Mouse (Mus musculus) lung, embryonic 15.5 days (tissue): ENCODE measurements around the gene Gltpd2. TPM values are rescaled to one million over a fixed set of nuclear protein-coding genes. Genes with fewer than 3 reads are reported as not detected.
"Not testable (repeated sequence)": the region's sequence is repeated elsewhere in the genome, so short reads cannot be mapped to it uniquely, and the experiment has no call there.

ENCODE experiments used
- ATAC-seq: fragments of 200-750 bp; cut with Nextera tagmentation; 2 replicates; pipeline ENCODE4 v1.8.0; 2017; ENCODE audit warnings: moderate number of reproducible peaks, borderline replicate concordance; ENCODE audit not compliant: low FRiP score, low TSS enrichment; ENCODE audit errors: extremely low read depth
- H3K27ac ChIP-seq: fragments of 300-500 bp; sonication (generic); 2 replicates; pipeline ENCODE4 v1.5.1; 2015; ENCODE audit warnings: moderate library complexity, mild to moderate bottlenecking, inconsistent platforms
- H3K27me3 ChIP-seq: fragments of 300-500 bp; sonication (generic); 2 replicates; pipeline ENCODE4 v1.6.1; 2015; ENCODE audit warnings: inconsistent platforms
- H3K36me3 ChIP-seq: fragments of 300-500 bp; sonication (generic); 2 replicates; pipeline ENCODE4 v1.6.1; 2015; ENCODE audit warnings: inconsistent platforms
- H3K4me1 ChIP-seq: fragments of 300-500 bp; sonication (generic); 2 replicates; pipeline ENCODE4 v1.6.1; 2015; ENCODE audit warnings: inconsistent platforms
- H3K4me2 ChIP-seq: fragments of 300-500 bp; sonication (generic); 2 replicates; pipeline ENCODE4 v1.6.1; 2015; ENCODE audit warnings: inconsistent platforms, mild to moderate bottlenecking, moderate library complexity
- H3K4me3 ChIP-seq: fragments of 300-500 bp; sonication (generic); 2 replicates; pipeline ENCODE4 v1.5.1; 2015; ENCODE audit warnings: mild to moderate bottlenecking, inconsistent platforms
- H3K9ac ChIP-seq: fragments of 300-500 bp; sonication (generic); 2 replicates; pipeline ENCODE4 v1.6.1; 2015; ENCODE audit warnings: inconsistent platforms
- H3K9me3 ChIP-seq: fragments of 300-500 bp; sonication (generic); 2 replicates; pipeline ENCODE4 v1.6.1; 2016; ENCODE audit warnings: inconsistent platforms
- WGBS: fragments of 180-500 bp; shearing (Covaris S2); methylation state at CpG from one replicate; pipeline ENCODE4 v1.1.7; 2015; 5-methylcytosine and 5-hydroxymethylcytosine counted together
- polyA plus RNA-seq: library from polyadenylated mRNA; unstranded; fragments of >200 nt; fragmentation: Nextera tagmentation; extraction: Ambion mirVana; gene quantifications from 2 replicates; pipeline ENCODE4 v1.2.1, GENCODE M21; 2015

Gltpd2 gene
- polyA plus RNA-seq, 1 experiment from 2014 or later, result 0.62 TPM

GRCm38 (mm10) chr11:70520178-70520769 lies 1.3 kb downstream of the Gltpd2 start:
- H3K36me3 ChIP-seq, result no peaks in the 10 kb centered on the region
- ATAC-seq, result peak; percentile 67; the same call in 1 of the 2 replicates
- H3K27ac ChIP-seq, result peak overlapping the region; percentile 84
- H3K9me3 ChIP-seq, result no peaks in the 10 kb centered on the region
- WGBS, result 8% methylated on average over 41 of the region's 41 CpGs
- H3K27me3 ChIP-seq, result 0 out of 2 replicates have a peak, but pooled peaks cover 3% of the 10 kb centered on the region
- peak overlapping the region; percentile 45 for H3K4me3 ChIP-seq
- peaks cover 13% of the 10 kb centered on the region for H3K4me1 ChIP-seq
- peak overlapping the region; percentile 65 for H3K9ac ChIP-seq
- H3K4me2 ChIP-seq, result peak overlapping the region; percentile 76

- ATAC-seq, H3K27me3 ChIP-seq, H3K9ac ChIP-seq, H3K27ac ChIP-seq, H3K9me3 ChIP-seq, H3K4me2 ChIP-seq, H3K4me3 ChIP-seq: not testable (repeated sequence)
- Histone ChIP-seq H3K36me3 (peaks cover 24% of the 10 kb centered on the region), H3K4me1 (peaks cover 23% of the 10 kb centered on the region)
- 83% methylated on average over 8 of the region's 8 CpGs for WGBS
These were observed 4.5 kb downstream of the Gltpd2 start for GRCm38 (mm10) chr11:70523306-70523989.

GRCm38 (mm10) chr11:70524782-70525181 lies 5.8 kb downstream of the Gltpd2 start:
- Histone ChIP-seq H3K36me3 (peaks cover 29% of the 10 kb centered on the region), H3K4me2 (peak overlapping the region; percentile 56), H3K9me3 (no peaks in the 10 kb centered on the region), H3K27me3 (0 out of 2 replicates have a peak, but pooled peaks cover 3% of the 10 kb centered on the region), H3K27ac (no peak overlapping the region; the same call in 1 of the 2 replicates), H3K4me1 (peaks cover 20% of the 10 kb centered on the region), H3K9ac (peak overlapping the region; percentile 64; the same call in 1 of the 2 replicates), H3K4me3 (peak overlapping the region; percentile 72)
- WGBS, result 5% methylated on average over 8 of the region's 8 CpGs
- peak; percentile 13 for ATAC-seq

- under 1% methylated on average over 25 of the region's 26 CpGs for WGBS
- peaks cover 29% of the 10 kb centered on the region for H3K36me3 ChIP-seq
These were observed 6.2 kb downstream of the Gltpd2 start, which contains the start of gene Psmb6 for GRCm38 (mm10) chr11:70525184-70525678. TSS of gene Psmb6 (plus strand) at chr11:70525367.

GRCm38 (mm10) chr11:70525726-70526125 lies 6.7 kb downstream of the Gltpd2 start:
- Histone ChIP-seq H3K9ac (peak overlapping the region; percentile 64), H3K27ac (no peak overlapping the region), H3K4me3 (peak overlapping the region; percentile 72), H3K36me3 (peaks cover 29% of the 10 kb centered on the region), H3K27me3 (no peaks in the 10 kb centered on the region), H3K4me2 (peak overlapping the region; percentile 80), H3K9me3 (no peaks in the 10 kb centered on the region), H3K4me1 (peaks cover 14% of the 10 kb centered on the region)
- 1% methylated on average over 12 of the region's 12 CpGs for WGBS
- no peak for ATAC-seq

More at GRCm38 (mm10) chr11:70525184-70525678, 6.2 kb downstream of the Gltpd2 start, which contains the start of gene Psmb6:
- 0 out of 2 replicates have a peak, but pooled peaks cover under 1% of the 10 kb centered on the region for H3K27me3 ChIP-seq
- no peak within 1 kb of the TSS; the same call in 1 of the 2 replicates for H3K27ac ChIP-seq
- H3K4me1 ChIP-seq, result peaks cover 15% of the 10 kb centered on the region
- no peaks in the 10 kb centered on the region for H3K9me3 ChIP-seq
- H3K4me3 ChIP-seq, result peak within 1 kb of the TSS; percentile 72
- H3K9ac ChIP-seq, result peak within 1 kb of the TSS; percentile 64
- peak; percentile 92 for ATAC-seq
- peak within 1 kb of the TSS; percentile 80 for H3K4me2 ChIP-seq

- H3K27ac ChIP-seq, result no peak overlapping the region
- ATAC-seq, result no peak
- peak overlapping the region; percentile 72 for H3K4me3 ChIP-seq
- WGBS, result 86% methylated on average over 12 of the region's 12 CpGs
- peaks cover 29% of the 10 kb centered on the region for H3K36me3 ChIP-seq
- H3K27me3 ChIP-seq, result no peaks in the 10 kb centered on the region
- peak overlapping the region; percentile 80 for H3K4me2 ChIP-seq
- peaks cover 14% of the 10 kb centered on the region for H3K4me1 ChIP-seq
- H3K9ac ChIP-seq, result peak overlapping the region; percentile 64
- no peaks in the 10 kb centered on the region for H3K9me3 ChIP-seq
These were observed 7.2 kb downstream of the Gltpd2 start for GRCm38 (mm10) chr11:70526211-70526610.

GRCm38 (mm10) chr11:70528610-70529009 lies 9.6 kb downstream of the Gltpd2 start:
- WGBS, result 78% methylated on average over 7 of the region's 7 CpGs
- Histone ChIP-seq H3K9me3 (no peaks in the 10 kb centered on the region), H3K27me3 (no peaks in the 10 kb centered on the region), H3K4me3 (no peak overlapping the region), H3K4me2 (no peak overlapping the region), H3K9ac (no peak overlapping the region), H3K4me1 (peaks cover 14% of the 10 kb centered on the region), H3K27ac (no peak overlapping the region), H3K36me3 (peaks cover 29% of the 10 kb centered on the region)
- no peak for ATAC-seq

- H3K9me3 ChIP-seq, H3K27me3 ChIP-seq, H3K4me2 ChIP-seq, H3K4me1 ChIP-seq, H3K4me3 ChIP-seq, ATAC-seq, H3K27ac ChIP-seq, H3K9ac ChIP-seq: not testable (repeated sequence)
- peaks cover 29% of the 10 kb centered on the region for H3K36me3 ChIP-seq
- 74% methylated on average over 2 of the region's 2 CpGs for WGBS
These were observed 12.1 kb downstream of the Gltpd2 start for GRCm38 (mm10) chr11:70531065-70531464.

GRCm38 (mm10) chr11:70532839-70533238 lies 13.8 kb downstream of the Gltpd2 start, which contains the start of gene Gm40193:
TSS of gene Gm40193 (minus strand) at chr11:70532939.
- no peak within 1 kb of the TSS for H3K9ac ChIP-seq
- 83% methylated on average over 6 of the region's 6 CpGs for WGBS
- no peak within 1 kb of the TSS for H3K4me2 ChIP-seq
- no peaks in the 10 kb centered on the region for H3K9me3 ChIP-seq
- no peaks in the 10 kb centered on the region for H3K4me1 ChIP-seq
- H3K27ac ChIP-seq, result no peak within 1 kb of the TSS
- no peak within 1 kb of the TSS for H3K4me3 ChIP-seq
- no peak for ATAC-seq
- peaks cover 11% of the 10 kb centered on the region for H3K36me3 ChIP-seq
- no peaks in the 10 kb centered on the region for H3K27me3 ChIP-seq

- Histone ChIP-seq H3K9me3 (no peaks in the 10 kb centered on the region), H3K27me3 (no peaks in the 10 kb centered on the region), H3K4me1 (peaks cover 6% of the 10 kb centered on the region; the same call in 1 of the 2 replicates), H3K4me2 (peak overlapping the region; percentile 69), H3K4me3 (peak overlapping the region; percentile 59), H3K27ac (0 out of 2 replicates have a peak overlapping the region, but pooled peaks have one; percentile 11), H3K9ac (peak overlapping the region; percentile 54; the same call in 1 of the 2 replicates), H3K36me3 (no peaks in the 10 kb centered on the region)
- ATAC-seq, result no peak
- 15% methylated on average over 9 of the region's 9 CpGs for WGBS
These were observed 20.4 kb downstream of the Gltpd2 start for GRCm38 (mm10) chr11:70539423-70539822.

GRCm38 (mm10) chr11:70539877-70540587 lies 21.0 kb downstream of the Gltpd2 start, which contains the start of gene Pld2:
TSS of gene Pld2 (plus strand) at chr11:70540064.
- Histone ChIP-seq H3K9me3 (no peaks in the 10 kb centered on the region), H3K36me3 (no peaks in the 10 kb centered on the region), H3K9ac (peak within 1 kb of the TSS; percentile 54), H3K4me2 (peak within 1 kb of the TSS; percentile 69), H3K27ac (peak within 1 kb of the TSS; percentile 76), H3K4me3 (peak within 1 kb of the TSS; percentile 59), H3K27me3 (no peaks in the 10 kb centered on the region), H3K4me1 (peaks cover 6% of the 10 kb centered on the region; the same call in 1 of the 2 replicates)
- ATAC-seq, result peak; percentile 97
- WGBS, result under 1% methylated on average over 64 of the region's 65 CpGs
